Mouse (Mus musculus): ENCODE results near the gene Itgb8. TPM values are rescaled to one million over a fixed set of nuclear protein-coding genes. Genes with fewer than 3 reads are reported as not detected.

Gene Itgb8
- total RNA-seq, 2 experiments from 2014 or later: 31.9 to 44.1 TPM

DNA sequence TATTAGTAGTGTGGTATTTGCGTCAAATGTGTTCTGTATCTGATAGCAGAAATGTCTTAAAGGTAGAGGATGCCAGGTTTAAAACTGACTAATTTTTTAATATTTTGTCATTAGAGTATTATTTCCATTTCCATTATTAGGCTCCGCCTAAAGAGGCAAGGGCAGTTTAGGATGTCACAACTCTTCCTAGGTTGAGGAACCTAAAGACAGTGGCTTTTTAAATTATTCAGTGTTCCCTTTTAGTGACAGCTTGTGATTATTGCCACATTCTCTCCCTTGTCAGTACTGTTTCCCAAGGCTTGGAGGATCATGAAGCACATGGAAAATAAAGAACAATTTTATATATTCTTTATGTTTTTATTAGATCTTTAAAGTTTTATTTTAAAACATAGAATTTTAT is 80.9 kb downstream of the Itgb8 start:
- DNase-seq (ENCODE audit: low spot score in 2 of 2): no peak
- intact Hi-C loops (cut with DNase I): no loop called here

DNA sequence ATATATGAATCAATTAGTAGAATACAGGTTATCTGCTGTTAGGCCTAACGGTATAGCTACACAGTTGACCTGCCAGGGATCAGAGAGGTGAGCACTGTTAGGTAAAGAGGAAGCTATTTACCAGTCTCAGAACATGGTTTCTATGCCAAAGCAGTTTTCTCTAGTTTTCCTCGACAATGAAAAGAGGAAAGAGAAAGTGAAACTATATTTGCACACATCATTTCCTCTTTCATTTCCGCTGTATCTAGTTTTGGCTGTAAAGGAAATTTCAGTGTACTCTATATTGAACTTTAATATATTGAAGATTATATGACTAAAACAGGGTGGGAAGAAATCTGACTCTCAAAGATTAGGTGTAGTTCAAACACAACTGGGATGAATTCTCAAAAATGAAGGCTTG is 81.5 kb downstream of the Itgb8 start:
- intact Hi-C loops (cut with DNase I): no loop called here
- DNase-seq (ENCODE audit: low spot score in 2 of 2): no peak

GRCm38 (mm10) chr12:119155566-119155965 is 83.0 kb downstream of the Itgb8 start:
- no peak for DNase-seq (ENCODE audit: low spot score in 2 of 2)
- intact Hi-C loops (cut with DNase I): no loop called here

DNA sequence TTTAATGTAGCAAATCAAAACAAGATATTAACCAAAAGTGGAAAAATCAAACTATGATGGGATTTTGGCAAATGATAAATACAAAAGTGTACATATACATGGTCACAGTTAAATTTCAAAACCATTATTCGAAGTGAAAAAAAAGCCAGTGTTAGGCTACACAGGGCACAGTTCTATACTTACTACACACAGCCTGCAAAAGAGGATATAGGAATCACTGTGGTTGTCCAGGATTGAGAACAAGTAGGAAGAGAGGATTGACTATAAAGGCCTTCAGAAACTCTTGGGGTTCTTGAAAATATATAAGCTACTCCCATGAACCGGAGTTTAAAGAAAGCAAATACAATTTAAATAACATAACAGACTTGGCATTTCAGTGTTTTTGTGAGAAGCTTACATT is 87.6 kb downstream of the Itgb8 start:
- DNase-seq (ENCODE audit: low spot score in 2 of 2): no peak
- intact Hi-C loops (cut with DNase I): no loop called here

GRCm38 (mm10) chr12:119147753-119148152 is 90.8 kb downstream of the Itgb8 start:
- intact Hi-C loops (cut with DNase I): no loop called here
- no peak for DNase-seq (ENCODE audit: low spot score in 2 of 2)

GRCm38 (mm10) chr12:119146031-119146430 is 92.6 kb downstream of the Itgb8 start:
- intact Hi-C loops (cut with DNase I): no loop called here
- DNase-seq (ENCODE audit: low spot score in 2 of 2): no peak

DNA sequence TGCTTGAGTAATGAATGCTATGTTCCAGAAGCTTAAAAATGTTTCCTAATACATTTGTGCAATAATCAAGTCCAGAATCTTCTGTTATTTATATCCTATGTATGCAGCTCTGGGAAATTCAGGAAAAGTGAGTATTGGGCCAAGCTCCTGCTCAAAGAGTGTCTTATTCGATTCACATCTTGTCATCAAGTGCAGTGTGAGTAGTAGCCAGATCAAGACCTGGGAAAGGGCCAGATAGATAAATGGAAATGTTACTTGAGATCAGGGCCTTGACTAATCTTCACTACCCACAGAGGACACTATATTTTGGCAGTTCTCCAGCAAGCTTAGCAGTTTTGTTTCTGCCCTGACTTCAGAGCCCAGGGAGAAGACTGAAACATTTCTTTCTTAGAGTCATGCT is 100.7 kb downstream of the Itgb8 start:
- DNase-seq (ENCODE audit: low spot score in 2 of 2): no peak
- intact Hi-C loops (cut with DNase I): no loop called here

DNA sequence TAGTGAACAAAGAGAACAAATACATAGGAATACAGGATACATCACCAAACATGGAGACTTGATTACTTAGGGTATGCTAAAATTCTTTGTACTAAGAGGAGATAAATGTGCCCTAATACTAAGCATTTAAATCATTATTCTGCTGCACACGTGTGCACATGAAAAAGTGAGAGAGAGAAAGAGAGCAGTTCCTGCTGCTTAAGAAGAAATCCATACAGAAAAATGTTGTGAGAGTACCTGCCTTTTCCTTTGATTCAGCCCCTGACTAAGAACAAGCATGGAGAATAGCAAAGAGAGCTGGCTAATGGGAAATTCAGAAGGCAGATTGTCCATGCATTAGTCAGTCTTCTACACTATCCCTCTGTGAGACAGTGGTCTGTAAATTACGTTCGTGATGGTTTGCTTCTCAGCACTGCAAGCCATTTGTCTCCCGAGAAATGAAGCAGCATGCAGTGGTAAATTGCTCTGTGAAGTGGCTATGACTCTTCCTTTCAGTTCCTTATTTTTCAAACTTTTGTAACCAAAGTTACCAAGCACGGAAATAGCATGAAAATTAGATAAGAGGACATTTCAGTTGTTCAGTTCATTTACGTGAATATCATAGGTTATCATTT is 125.0 kb downstream of the Itgb8 start:
- intact Hi-C loops (cut with DNase I): no loop called here
- DNase-seq (ENCODE audit: low spot score in 2 of 2): no peak

GRCm38 (mm10) chr12:119110091-119110490 is 128.5 kb downstream of the Itgb8 start:
- no peak for DNase-seq (ENCODE audit: low spot score in 2 of 2)
- intact Hi-C loops (cut with DNase I): no loop called here

Other genes with a start within 250 kb of the Itgb8 start
- under 1 TPM; 0.11 TPM for gene Macc1, start 75.5 kb upstream of the Itgb8 start, total RNA-seq (2021)

Data from left cerebral cortex, postnatal 25 days (tissue).